Mouse (Mus musculus): ENCODE data around the gene Dnah14. TPM values are rescaled to one million over a fixed set of nuclear protein-coding genes. Genes with fewer than 3 reads are reported as not detected.

Dnah14 gene
- polyA plus RNA-seq (2015; fragmentation: Nextera tagmentation; extraction: Ambion mirVana), result 1.4 and 2.0 TPM in 2 replicates

- no peak within 1 kb of the TSS for H3K4me2 ChIP-seq
- WGBS, result 71% methylated on average over 12 of the region's 12 CpGs
- H3K27ac ChIP-seq, result no peak within 1 kb of the TSS
- H3K4me3 ChIP-seq (replicated peaks), result no peak within 1 kb of the TSS
- H3K27me3 ChIP-seq, result no peaks in the 10 kb centered on the region
- no peaks in the 10 kb centered on the region for H3K4me1 ChIP-seq
- no peak for ATAC-seq (replicated peaks; ENCODE audit: low FRiP score)
- no peaks in the 10 kb centered on the region for H3K36me3 ChIP-seq
- no peaks in the 10 kb centered on the region for H3K9me3 ChIP-seq (replicated peaks)
- H3K9ac ChIP-seq, result no peak within 1 kb of the TSS
Measured at GRCm38 (mm10) chr1:181576322-181576721, at the start of gene Dnah14. Gene Dnah14 (plus strand): TSS chr1:181576559.

DNA sequence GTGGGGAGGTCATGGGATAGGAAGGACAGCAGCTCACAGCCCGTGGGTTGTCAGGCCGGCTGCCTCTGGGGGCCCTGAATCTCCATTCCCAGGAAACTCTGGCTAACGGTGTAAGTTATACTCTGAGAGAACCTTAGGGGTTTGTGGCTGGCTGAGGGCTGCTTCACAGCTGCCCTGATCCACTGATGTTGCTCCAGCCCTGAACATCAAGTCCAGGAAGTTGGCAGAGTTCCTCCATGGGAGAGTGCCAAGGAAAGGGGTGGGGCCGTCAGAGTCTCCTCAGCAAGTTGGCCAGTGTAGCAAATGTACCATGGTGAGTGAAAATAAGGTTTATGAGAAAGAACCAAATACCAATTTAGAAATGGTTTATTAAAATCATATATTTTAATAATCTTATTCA, 47.0 kb upstream of the Dnah14 start:
- Histone ChIP-seq H3K4me3 (replicated peaks) (no peak overlapping the region), H3K27me3 (no peaks in the 10 kb centered on the region), H3K4me2 (no peak overlapping the region), H3K36me3 (no peaks in the 10 kb centered on the region), H3K9me3 (replicated peaks) (no peaks in the 10 kb centered on the region), H3K27ac (no peak overlapping the region), H3K4me1 (peaks cover 22% of the 10 kb centered on the region), H3K9ac (no peak overlapping the region)
- 52% methylated on average over 4 of the region's 4 CpGs for WGBS
- ATAC-seq (replicated peaks; ENCODE audit: low FRiP score), result no peak

DNA sequence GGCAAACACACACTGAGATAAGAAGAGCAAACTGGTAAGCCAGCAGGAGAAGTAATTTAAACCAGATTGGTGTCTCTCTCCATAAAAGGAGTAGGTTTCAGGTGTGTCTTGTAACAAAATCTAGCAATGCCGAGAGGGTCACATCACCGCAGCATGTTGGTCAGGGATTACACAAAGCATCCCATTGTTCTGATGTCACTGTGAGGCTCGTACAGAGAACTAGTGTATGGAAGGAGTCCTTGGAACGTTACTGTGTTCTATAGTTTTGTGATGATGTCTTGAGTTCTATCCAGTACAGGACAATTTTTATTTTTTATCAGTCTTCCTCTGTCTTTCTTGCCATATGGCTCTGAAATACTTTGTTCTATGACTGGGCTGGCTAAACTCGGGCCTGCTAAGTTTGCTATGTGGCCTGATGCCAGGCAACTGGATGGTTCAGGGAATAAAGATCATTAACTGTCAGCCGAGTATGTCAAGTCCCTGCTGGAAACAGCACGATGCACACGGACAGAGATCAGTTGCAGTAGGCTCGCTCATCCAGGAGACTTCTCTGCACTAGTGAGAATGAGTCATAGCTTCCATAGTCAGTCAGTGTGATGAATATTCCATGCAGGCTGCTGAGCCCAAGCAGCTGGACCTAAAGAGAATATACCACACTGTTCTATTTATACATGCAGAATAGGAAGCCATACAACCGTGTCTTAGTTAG, 41.0 kb upstream of the Dnah14 start:
- H3K27me3 ChIP-seq, result no peaks in the 10 kb centered on the region
- H3K4me2 ChIP-seq, result no peak overlapping the region
- H3K9ac ChIP-seq, result no peak overlapping the region
- no peaks in the 10 kb centered on the region for H3K36me3 ChIP-seq
- H3K27ac ChIP-seq, result peak overlapping the region; percentile 45
- H3K4me1 ChIP-seq, result peaks cover 34% of the 10 kb centered on the region
- ATAC-seq (replicated peaks; ENCODE audit: low FRiP score), result 0 out of 2 replicates have a peak, but pooled peaks have one; percentile 20
- H3K9me3 ChIP-seq (replicated peaks), result no peaks in the 10 kb centered on the region
- no peak overlapping the region for H3K4me3 ChIP-seq (replicated peaks)
- WGBS, result 30% methylated on average over 10 of the region's 10 CpGs

DNA sequence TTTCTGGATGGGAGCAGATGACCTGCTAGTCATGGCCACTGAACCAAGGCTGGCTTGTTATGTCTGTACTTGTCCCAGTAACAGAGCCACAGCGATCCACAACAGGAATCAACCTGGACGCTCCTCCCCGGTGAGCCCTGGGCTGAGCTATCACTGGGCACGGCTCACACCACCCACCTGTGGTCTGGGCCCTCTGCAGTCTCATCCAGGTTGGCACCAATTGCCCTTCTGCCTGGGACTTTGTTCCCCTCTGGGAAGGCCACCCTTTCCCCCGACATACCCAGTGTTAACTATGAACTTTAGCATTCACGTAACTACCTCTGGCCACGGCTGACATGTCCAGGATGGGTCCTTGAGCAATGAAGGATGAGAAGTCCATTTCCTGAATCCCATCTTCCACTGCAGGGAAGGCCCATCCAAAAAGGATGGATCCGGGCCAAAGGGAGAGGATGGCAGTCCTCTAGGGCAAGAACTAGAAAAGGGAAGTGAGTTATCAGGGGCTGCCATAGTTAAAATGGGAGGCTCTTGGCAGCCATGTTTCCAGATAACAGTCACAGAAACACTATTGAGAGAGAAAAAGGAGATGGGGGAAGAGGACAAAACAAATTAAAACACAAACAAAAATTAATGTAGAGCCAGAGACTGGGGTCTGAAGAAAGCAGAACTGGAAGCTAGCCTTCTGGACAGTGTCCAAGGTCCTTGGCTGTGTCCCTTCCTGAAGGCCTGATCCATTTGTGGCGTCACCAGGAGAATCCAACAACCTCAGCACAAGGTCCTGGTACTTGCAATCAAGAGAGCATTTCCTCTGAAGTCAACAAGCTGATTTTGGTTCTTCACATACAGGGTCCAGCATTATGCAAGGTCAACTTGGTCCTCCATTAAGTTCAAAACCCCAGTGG, 38.5 kb upstream of the Dnah14 start:
- no peak overlapping the region for H3K9ac ChIP-seq
- no peak overlapping the region for H3K4me3 ChIP-seq (replicated peaks)
- no peak for ATAC-seq (replicated peaks; ENCODE audit: low FRiP score)
- no peak overlapping the region for H3K4me2 ChIP-seq
- H3K27ac ChIP-seq, result no peak overlapping the region
- H3K4me1 ChIP-seq, result peaks cover 40% of the 10 kb centered on the region
- no peaks in the 10 kb centered on the region for H3K36me3 ChIP-seq
- no peaks in the 10 kb centered on the region for H3K27me3 ChIP-seq
- WGBS, result 91% methylated on average over 9 of the region's 9 CpGs
- no peaks in the 10 kb centered on the region for H3K9me3 ChIP-seq (replicated peaks)

- Histone ChIP-seq H3K27ac (peak overlapping the region; percentile 83), H3K27me3 (peaks cover 11% of the 10 kb centered on the region), H3K4me2 (peak overlapping the region; percentile 35), H3K4me3 (replicated peaks) (no peak overlapping the region), H3K9ac (no peak overlapping the region), H3K36me3 (no peaks in the 10 kb centered on the region), H3K4me1 (peaks cover 34% of the 10 kb centered on the region), H3K9me3 (replicated peaks) (no peaks in the 10 kb centered on the region)
- ATAC-seq (replicated peaks; ENCODE audit: low FRiP score), result peak; percentile 76
- WGBS, result 35% methylated on average over 22 of the region's 22 CpGs
Measured at GRCm38 (mm10) chr1:181539846-181540769, 36.3 kb upstream of the Dnah14 start.

- no peak for ATAC-seq (replicated peaks; ENCODE audit: low FRiP score)
- 71% methylated on average over 5 of the region's 5 CpGs for WGBS
Measured at GRCm38 (mm10) chr1:181543711-181544383, 32.5 kb upstream of the Dnah14 start.

GRCm38 (mm10) chr1:181545044-181545772, 31.2 kb upstream of the Dnah14 start:
- no peaks in the 10 kb centered on the region for H3K9me3 ChIP-seq (replicated peaks)
- no peak overlapping the region for H3K9ac ChIP-seq
- H3K4me1 ChIP-seq, result peaks cover 11% of the 10 kb centered on the region
- no peak overlapping the region for H3K4me3 ChIP-seq (replicated peaks)
- peak overlapping the region; percentile 50 for H3K4me2 ChIP-seq
- H3K36me3 ChIP-seq, result no peaks in the 10 kb centered on the region
- peak; percentile 46; the same call in 1 of the 2 replicates for ATAC-seq (replicated peaks; ENCODE audit: low FRiP score)
- H3K27me3 ChIP-seq, result peaks cover 11% of the 10 kb centered on the region
- H3K27ac ChIP-seq, result no peak overlapping the region
- whole genome bisulfite sequencing, result 30% methylated on average over 23 of the region's 23 CpGs

More at GRCm38 (mm10) chr1:181543711-181544383, 32.5 kb upstream of the Dnah14 start:
- H3K4me3 ChIP-seq (replicated peaks), result no peak overlapping the region
- H3K27ac ChIP-seq, result no peak overlapping the region
- no peak overlapping the region for H3K4me2 ChIP-seq
- no peak overlapping the region for H3K9ac ChIP-seq
- peaks cover 24% of the 10 kb centered on the region for H3K4me1 ChIP-seq
- no peaks in the 10 kb centered on the region for H3K36me3 ChIP-seq
- H3K9me3 ChIP-seq (replicated peaks), result no peaks in the 10 kb centered on the region
- peaks cover 11% of the 10 kb centered on the region for H3K27me3 ChIP-seq

GRCm38 (mm10) chr1:181549987-181550386, 26.4 kb upstream of the Dnah14 start:
- Histone ChIP-seq H3K27ac (no peak overlapping the region), H3K27me3 (no peaks in the 10 kb centered on the region; the same call in 1 of the 2 replicates), H3K4me2 (no peak overlapping the region), H3K4me1 (peaks cover 18% of the 10 kb centered on the region), H3K36me3 (no peaks in the 10 kb centered on the region), H3K4me3 (replicated peaks) (no peak overlapping the region), H3K9ac (no peak overlapping the region), H3K9me3 (replicated peaks) (no peaks in the 10 kb centered on the region)
- 92% methylated on average over 8 of the region's 8 CpGs for WGBS
- ATAC-seq (replicated peaks; ENCODE audit: low FRiP score), result no peak

DNA sequence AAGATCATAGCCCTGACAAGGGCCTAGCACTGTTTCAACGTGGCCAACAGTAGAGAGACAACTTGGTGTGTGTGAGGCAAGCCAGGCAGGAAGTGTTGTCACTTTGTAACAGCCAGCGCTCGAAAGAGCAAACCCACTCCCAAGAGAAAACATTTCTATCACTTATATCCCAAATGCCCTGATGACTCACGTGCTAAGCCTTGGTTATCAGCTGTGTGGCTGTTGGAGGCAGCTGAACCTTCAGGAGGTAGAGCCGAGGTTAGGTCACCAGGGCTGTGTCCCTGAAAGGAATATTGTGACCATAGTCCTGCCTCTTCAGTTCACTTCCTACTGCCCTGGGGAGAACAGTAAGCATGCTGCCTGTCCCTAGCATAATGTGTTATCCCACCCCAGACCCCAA, 25.5 kb upstream of the Dnah14 start:
- no peak for ATAC-seq (replicated peaks; ENCODE audit: low FRiP score)
- no peak overlapping the region for H3K4me3 ChIP-seq (replicated peaks)

GRCm38 (mm10) chr1:181552533-181553410, 23.6 kb upstream of the Dnah14 start:
- peak; percentile 52; the same call in 1 of the 2 replicates for ATAC-seq (replicated peaks; ENCODE audit: low FRiP score)

More for the DNA sequence above, 25.5 kb upstream of the Dnah14 start:
- Histone ChIP-seq H3K4me1 (peaks cover 14% of the 10 kb centered on the region), H3K36me3 (no peaks in the 10 kb centered on the region), H3K9me3 (replicated peaks) (no peaks in the 10 kb centered on the region), H3K27me3 (no peaks in the 10 kb centered on the region), H3K4me2 (no peak overlapping the region), H3K27ac (no peak overlapping the region), H3K9ac (no peak overlapping the region)
- WGBS, result 50% methylated on average over 5 of the region's 5 CpGs

More at GRCm38 (mm10) chr1:181552533-181553410, 23.6 kb upstream of the Dnah14 start:
- Histone ChIP-seq H3K27ac (no peak overlapping the region), H3K4me2 (no peak overlapping the region), H3K4me3 (replicated peaks) (no peak overlapping the region), H3K9ac (no peak overlapping the region), H3K4me1 (peaks cover 14% of the 10 kb centered on the region), H3K36me3 (no peaks in the 10 kb centered on the region), H3K27me3 (no peaks in the 10 kb centered on the region), H3K9me3 (replicated peaks) (no peaks in the 10 kb centered on the region)
- 29% methylated on average over 10 of the region's 10 CpGs for WGBS
